Mouse (Mus musculus): ENCODE measurements at regions not wholly inside any gene's neighbourhood (a gene's known extent, or its start where the extent isn't known, plus 50 kb on each side); places are given as distances from the start of the nearest gene placed in this dataset.
"Not testable (repeated sequence)": the region's sequence is repeated elsewhere in the genome, so short reads cannot be mapped to it uniquely, and the experiment has no call there.

- Histone ChIP-seq H3K9me3 (ENCODE audit: control insufficient read depth, low read length) (no peaks in the 10 kb centered on the region), H3K36me3 (ENCODE audit: control insufficient read depth, insufficient read depth, low read length) (no peaks in the 10 kb centered on the region), H3K27me3 (ENCODE audit: control insufficient read depth, insufficient read depth, low read length) (no peaks in the 10 kb centered on the region), H3K9ac (ENCODE audit: low read length) (no peak overlapping the region), H3K4me3 (ENCODE audit: low read depth, low read length) (no peak overlapping the region), H3K4me1 (ENCODE audit: control insufficient read depth, insufficient read depth, low read length) (no peaks in the 10 kb centered on the region), H3K4me2 (ENCODE audit: low read depth, severe bottlenecking) (no peak overlapping the region), H3K27ac (replicated peaks; ENCODE audit: low read depth, low read length) (no peak overlapping the region)
- DNase-seq (ENCODE audit: low spot score) = no peak
- ATAC-seq (ENCODE audit: insufficient number of reproducible peaks, low FRiP score, low TSS enrichment, low read depth) = no peak
- 90% methylated on average over 6 of the region's 6 CpGs for WGBS
Measured at GRCm38 (mm10) chr3:155915981-155916380, 645.6 kb upstream of the Negr1 start.

- Histone ChIP-seq H3K27ac (replicated peaks; ENCODE audit: low read depth, low read length) (no peak overlapping the region), H3K27me3 (ENCODE audit: control insufficient read depth, insufficient read depth, low read length) (no peaks in the 10 kb centered on the region), H3K4me2 (ENCODE audit: low read depth, severe bottlenecking) (no peak overlapping the region), H3K9me3 (ENCODE audit: control insufficient read depth, low read length) (no peaks in the 10 kb centered on the region), H3K4me1 (ENCODE audit: control insufficient read depth, insufficient read depth, low read length) (no peaks in the 10 kb centered on the region), H3K4me3 (ENCODE audit: low read depth, low read length) (no peak overlapping the region), H3K9ac (ENCODE audit: low read length) (no peak overlapping the region), H3K36me3 (ENCODE audit: control insufficient read depth, insufficient read depth, low read length) (no peaks in the 10 kb centered on the region)
- ATAC-seq (ENCODE audit: insufficient number of reproducible peaks, low FRiP score, low TSS enrichment, low read depth) (no peak), DNase-seq (ENCODE audit: low spot score) (no peak)
- WGBS = 66% methylated on average over 2 of the region's 2 CpGs
Measured at GRCm38 (mm10) chr3:155942896-155943295, 618.7 kb upstream of the Negr1 start.

DNA sequence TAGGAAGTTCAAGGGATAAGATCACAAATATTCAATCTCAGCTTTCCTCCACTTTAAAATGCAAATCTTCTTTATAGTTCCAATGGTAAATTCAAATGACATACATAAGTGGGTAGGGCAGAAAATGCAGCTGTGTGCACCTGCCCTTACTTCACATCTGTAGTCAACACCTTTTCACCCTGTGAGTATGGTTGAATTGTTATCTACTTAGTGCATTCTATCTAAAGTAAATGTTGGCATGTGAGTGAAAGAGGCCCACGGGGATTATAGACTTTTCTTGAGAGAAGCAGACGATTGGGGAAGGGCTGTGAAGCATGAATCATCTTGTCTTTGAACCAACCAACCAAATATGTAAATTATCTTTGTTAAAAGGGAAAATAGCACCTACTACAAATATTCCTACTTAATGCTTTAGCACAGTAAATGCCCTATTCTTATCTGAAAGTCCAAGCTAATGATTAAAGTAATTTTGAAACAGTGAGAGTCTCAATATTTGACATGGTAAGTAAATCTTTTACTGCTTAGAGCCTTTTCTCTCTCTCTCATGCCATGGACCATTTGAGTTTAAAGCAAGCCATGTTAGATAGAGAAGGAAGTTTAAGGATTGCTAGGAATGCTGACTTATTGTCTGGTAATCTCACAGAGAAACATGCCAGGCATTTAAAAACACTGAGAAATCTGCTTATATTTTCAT is 617.4 kb upstream of the Negr1 start:
- no peaks in the 10 kb centered on the region for H3K27me3 ChIP-seq (ENCODE audit: control insufficient read depth, insufficient read depth, low read length)
- DNase-seq (ENCODE audit: low spot score) = no peak
- H3K4me3 ChIP-seq (ENCODE audit: low read depth, low read length) = no peak overlapping the region
- no peak overlapping the region for H3K27ac ChIP-seq (replicated peaks; ENCODE audit: low read depth, low read length)
- no peaks in the 10 kb centered on the region for H3K4me1 ChIP-seq (ENCODE audit: control insufficient read depth, insufficient read depth, low read length)
- no peak for ATAC-seq (ENCODE audit: insufficient number of reproducible peaks, low FRiP score, low TSS enrichment, low read depth)
- no peaks in the 10 kb centered on the region for H3K9me3 ChIP-seq (ENCODE audit: control insufficient read depth, low read length)
- WGBS = 71% methylated on average over 2 of the region's 2 CpGs
- no peak overlapping the region for H3K9ac ChIP-seq (ENCODE audit: low read length)
- H3K36me3 ChIP-seq (ENCODE audit: control insufficient read depth, insufficient read depth, low read length) = no peaks in the 10 kb centered on the region
- no peak overlapping the region for H3K4me2 ChIP-seq (ENCODE audit: low read depth, severe bottlenecking)

- Histone ChIP-seq H3K4me3 (ENCODE audit: low read depth, low read length) (no peak overlapping the region), H3K27me3 (ENCODE audit: control insufficient read depth, insufficient read depth, low read length) (no peaks in the 10 kb centered on the region), H3K4me2 (ENCODE audit: low read depth, severe bottlenecking) (no peak overlapping the region), H3K9me3 (ENCODE audit: control insufficient read depth, low read length) (no peaks in the 10 kb centered on the region), H3K36me3 (ENCODE audit: control insufficient read depth, insufficient read depth, low read length) (no peaks in the 10 kb centered on the region), H3K27ac (replicated peaks; ENCODE audit: low read depth, low read length) (no peak overlapping the region), H3K4me1 (ENCODE audit: control insufficient read depth, insufficient read depth, low read length) (no peaks in the 10 kb centered on the region), H3K9ac (ENCODE audit: low read length) (no peak overlapping the region)
- DNase-seq (ENCODE audit: low spot score) (no peak), ATAC-seq (ENCODE audit: insufficient number of reproducible peaks, low FRiP score, low TSS enrichment, low read depth) (no peak)
- 91% methylated on average over 2 of the region's 2 CpGs for WGBS
Measured at GRCm38 (mm10) chr3:155945188-155945587, 616.4 kb upstream of the Negr1 start.

DNA sequence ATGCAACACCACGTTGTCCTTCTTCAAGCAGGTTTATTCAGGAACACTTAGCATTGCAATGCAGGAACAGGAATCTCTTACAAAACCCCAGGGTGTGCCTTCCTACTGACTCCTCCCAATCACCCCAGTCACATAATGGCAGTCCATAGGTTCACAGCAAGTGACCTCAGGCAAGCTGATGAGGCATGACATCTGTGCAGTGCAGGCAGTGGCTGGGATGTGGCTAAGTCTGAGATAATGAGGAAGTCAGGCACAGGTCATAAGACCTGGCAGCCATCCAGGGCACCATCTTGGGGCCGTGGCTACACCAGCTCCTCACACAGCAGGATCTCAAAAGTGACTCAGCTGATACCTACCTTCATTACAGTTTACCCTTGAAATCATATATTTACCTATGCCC is 599.1 kb upstream of the Negr1 start:
- H3K9ac ChIP-seq (ENCODE audit: low read length); H3K4me2 ChIP-seq (ENCODE audit: low read depth, severe bottlenecking); H3K4me3 ChIP-seq (ENCODE audit: low read depth, low read length); H3K9me3 ChIP-seq (ENCODE audit: control insufficient read depth, low read length); H3K27ac ChIP-seq (replicated peaks; ENCODE audit: low read depth, low read length); DNase-seq (ENCODE audit: low spot score); ATAC-seq (ENCODE audit: insufficient number of reproducible peaks, low FRiP score, low TSS enrichment, low read depth); H3K27me3 ChIP-seq (ENCODE audit: control insufficient read depth, insufficient read depth, low read length); H3K4me1 ChIP-seq (ENCODE audit: control insufficient read depth, insufficient read depth, low read length); H3K36me3 ChIP-seq (ENCODE audit: control insufficient read depth, insufficient read depth, low read length): not testable (repeated sequence)
- WGBS = 56% methylated on average over 2 of the region's 2 CpGs

- 67% methylated on average over 2 of the region's 2 CpGs for WGBS
- Histone ChIP-seq H3K9me3 (ENCODE audit: control insufficient read depth, low read length) (no peaks in the 10 kb centered on the region), H3K9ac (ENCODE audit: low read length) (no peak overlapping the region)
Measured at GRCm38 (mm10) chr3:155979636-155980035, 582.0 kb upstream of the Negr1 start.

DNA sequence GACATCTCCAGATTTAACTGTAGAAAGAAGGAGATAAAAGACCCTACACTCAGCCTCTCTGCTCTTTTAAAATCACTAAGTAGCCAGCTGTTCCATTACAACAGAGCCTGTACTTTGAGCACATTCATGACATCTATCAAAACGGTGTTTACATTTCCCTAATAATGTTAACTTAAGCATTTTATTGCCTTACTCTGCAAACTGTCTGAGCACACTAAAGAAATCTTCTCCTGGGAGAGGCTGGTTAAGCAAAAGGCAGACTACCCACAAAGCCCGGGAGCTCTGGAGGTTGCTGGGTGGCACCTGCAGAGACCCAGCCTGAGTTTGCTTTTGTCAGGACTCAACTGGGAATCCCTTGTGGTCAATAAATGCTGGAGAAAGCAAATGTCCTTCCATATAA is 567.5 kb upstream of the Negr1 start:
- ATAC-seq (ENCODE audit: insufficient number of reproducible peaks, low FRiP score, low TSS enrichment, low read depth) = no peak

More at GRCm38 (mm10) chr3:155979636-155980035, 582.0 kb upstream of the Negr1 start:
- ATAC-seq (ENCODE audit: insufficient number of reproducible peaks, low FRiP score, low TSS enrichment, low read depth) (no peak), DNase-seq (ENCODE audit: low spot score) (no peak)
- Histone ChIP-seq H3K27me3 (ENCODE audit: control insufficient read depth, insufficient read depth, low read length) (no peaks in the 10 kb centered on the region), H3K4me2 (ENCODE audit: low read depth, severe bottlenecking) (no peak overlapping the region), H3K36me3 (ENCODE audit: control insufficient read depth, insufficient read depth, low read length) (no peaks in the 10 kb centered on the region), H3K4me3 (ENCODE audit: low read depth, low read length) (no peak overlapping the region), H3K4me1 (ENCODE audit: control insufficient read depth, insufficient read depth, low read length) (no peaks in the 10 kb centered on the region), H3K27ac (replicated peaks; ENCODE audit: low read depth, low read length) (no peak overlapping the region)

GRCm38 (mm10) chr3:156017676-156018230 is 543.8 kb upstream of the Negr1 start:
- Histone ChIP-seq H3K4me2 (ENCODE audit: low read depth, severe bottlenecking) (no peak overlapping the region), H3K9ac (ENCODE audit: low read length) (no peak overlapping the region), H3K4me1 (ENCODE audit: control insufficient read depth, insufficient read depth, low read length) (no peaks in the 10 kb centered on the region), H3K36me3 (ENCODE audit: control insufficient read depth, insufficient read depth, low read length) (no peaks in the 10 kb centered on the region), H3K4me3 (ENCODE audit: low read depth, low read length) (no peak overlapping the region), H3K27ac (replicated peaks; ENCODE audit: low read depth, low read length) (no peak overlapping the region), H3K27me3 (ENCODE audit: control insufficient read depth, insufficient read depth, low read length) (no peaks in the 10 kb centered on the region), H3K9me3 (ENCODE audit: control insufficient read depth, low read length) (no peaks in the 10 kb centered on the region)
- DNase-seq (ENCODE audit: low spot score) (no peak), ATAC-seq (ENCODE audit: insufficient number of reproducible peaks, low FRiP score, low TSS enrichment, low read depth) (no peak)
- 77% methylated on average over 7 of the region's 7 CpGs for WGBS

More for the DNA sequence above, 567.5 kb upstream of the Negr1 start:
- no peak overlapping the region for H3K9ac ChIP-seq (ENCODE audit: low read length)
- H3K27me3 ChIP-seq (ENCODE audit: control insufficient read depth, insufficient read depth, low read length) = no peaks in the 10 kb centered on the region
- no peak overlapping the region for H3K4me3 ChIP-seq (ENCODE audit: low read depth, low read length)
- no peak overlapping the region for H3K27ac ChIP-seq (replicated peaks; ENCODE audit: low read depth, low read length)
- WGBS = 33% methylated on average over 2 of the region's 2 CpGs
- H3K9me3 ChIP-seq (ENCODE audit: control insufficient read depth, low read length) = no peaks in the 10 kb centered on the region
- no peaks in the 10 kb centered on the region for H3K4me1 ChIP-seq (ENCODE audit: control insufficient read depth, insufficient read depth, low read length)
- no peaks in the 10 kb centered on the region for H3K36me3 ChIP-seq (ENCODE audit: control insufficient read depth, insufficient read depth, low read length)
- DNase-seq (ENCODE audit: low spot score) = no peak
- no peak overlapping the region for H3K4me2 ChIP-seq (ENCODE audit: low read depth, severe bottlenecking)

Measured in limb, embryonic 11.5 days (tissue).